Mouse (Mus musculus) stomach, postnatal 0 days (tissue): ENCODE results near the gene Jun.

Source experiments
- CTCF ChIP-seq: IDR thresholded peaks from 2 replicates; pipeline ENCODE4 v1.5.1; 2016; ENCODE audit warnings: antibody characterized with exemption, low read depth, mild to moderate bottlenecking, moderate library complexity
- EP300 ChIP-seq: optimal IDR thresholded peaks from 2 replicates; pipeline ENCODE3; 2016; ENCODE audit warnings: antibody characterized with exemption

- no peak for TF ChIP-seq CTCF
- no peak for TF ChIP-seq EP300
These were observed 33.8 kb downstream of the Jun start for GRCm38 (mm10) chr4:95018221-95018620.
